Mouse (Mus musculus): ENCODE measurements at regions not wholly inside any gene's neighbourhood (a gene's known extent, or its start where the extent isn't known, plus 50 kb on each side); places are given as distances from the start of the nearest gene placed in this dataset.

GRCm38 (mm10) chr8:109250551-109250950 lies 243.3 kb upstream of the Pmfbp1 start:
- no peak for TF ChIP-seq POLR2A (IDR thresholded peaks at IDR 0.05; ENCODE audit: insufficient read length, low read depth)
- no peak for TF ChIP-seq TCF3 (IDR thresholded peaks at IDR 0.05; ENCODE audit: insufficient read length, low read depth)
- TF ChIP-seq POLR2AphosphoS2 (IDR thresholded peaks at IDR 0.05; ENCODE audit: insufficient read length, low read depth), result no peak
- no peak for TF ChIP-seq REST (IDR thresholded peaks at IDR 0.05; ENCODE audit: insufficient read depth, insufficient read length)
- no peak for TF ChIP-seq MYOD1 (IDR thresholded peaks at IDR 0.05; ENCODE audit: control insufficient read depth in 1 of 3, insufficient read length in 2 of 3, low read depth in 2 of 3)
- no peak for TF ChIP-seq USF1 (IDR thresholded peaks at IDR 0.05; ENCODE audit: low read depth)
- TF ChIP-seq E2F4 (IDR thresholded peaks at IDR 0.05; ENCODE audit: insufficient read depth), result no peak
- no peak for TF ChIP-seq MAX (IDR thresholded peaks at IDR 0.05; ENCODE audit: low read depth)
- no peak for TF ChIP-seq TCF12 (IDR thresholded peaks at IDR 0.05; ENCODE audit: insufficient read depth, poor library complexity, severe bottlenecking)
- no peak for TF ChIP-seq CEBPB (IDR thresholded peaks at IDR 0.05; ENCODE audit: insufficient read depth, poor library complexity, severe bottlenecking)
- TF ChIP-seq MYOG (IDR thresholded peaks at IDR 0.05; ENCODE audit: control insufficient read depth in 1 of 3, insufficient read depth in 1 of 3, insufficient read length in 2 of 3, low read depth in 2 of 3), result no peak
- TF ChIP-seq SRF (IDR thresholded peaks at IDR 0.05; ENCODE audit: control insufficient read depth, insufficient read length, low read depth), result no peak
